Comparison of ENCODE assay signal across 10 mouse cellular contexts in the genomic region with DNA sequence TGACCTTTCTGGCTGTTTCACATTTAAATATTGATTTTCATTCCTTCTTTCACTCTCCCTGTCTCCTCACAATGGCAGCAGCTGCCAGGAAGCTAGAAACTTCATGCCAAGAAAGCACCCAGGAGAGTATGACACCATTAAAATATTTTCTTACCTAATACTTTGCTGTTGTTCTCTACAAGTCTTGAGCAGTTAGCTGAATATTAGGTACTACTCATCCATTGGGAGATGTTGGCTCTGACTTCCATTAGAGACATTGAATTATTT. TPM values are rescaled to one million over a fixed set of nuclear protein-coding genes. Genes with fewer than 3 reads are reported as not detected.
DNase-seq lines count a peak whose midpoint lies in the region; ATAC-seq lines count a peak whose summit lies in the region.
"Had no signal": no experiment of that assay in that cellular context is flagged by ENCODE, and none has a peak within 500 bp of the region (broad histone marks: within the 10 kb centered on the region; RNA-seq: fewer than 3 reads in every experiment).

No protein-coding gene starts in this region.

- no peak; the same call in 1 of the 2 replicates for ATAC-seq in hindbrain, embryonic 12.5 days (ENCODE audit: low FRiP score)
- ATAC-seq in embryonic facial prominence, embryonic 14.5 days (ENCODE audit: low read depth): 0 out of 2 replicates have a peak, but pooled peaks have one; percentile 13
- no peak for ATAC-seq in midbrain, embryonic 14.5 days (ENCODE audit: low FRiP score, low TSS enrichment)
- ATAC-seq in megakaryocyte, adult 5-6 weeks (ENCODE audit: poor library complexity, severe bottlenecking): no peak

- H3K36me3 ChIP-seq in hindbrain, embryonic 12.5 days: no peaks in the 10 kb centered on the region
- H3K36me3 ChIP-seq in hindbrain, embryonic 10.5 days: no peaks in the 10 kb centered on the region
- no peaks in the 10 kb centered on the region for H3K36me3 ChIP-seq in embryonic facial prominence, embryonic 14.5 days (ENCODE audit: control insufficient read depth, insufficient read depth, low read length)
- no peaks in the 10 kb centered on the region for H3K36me3 ChIP-seq in midbrain, embryonic 14.5 days (ENCODE audit: control insufficient read depth, insufficient read depth, low read length)

- no peak overlapping the region for H3K4me3 ChIP-seq in hindbrain, embryonic 12.5 days
- no peak overlapping the region for H3K4me3 ChIP-seq in hindbrain, embryonic 10.5 days
- H3K4me3 ChIP-seq in embryonic facial prominence, embryonic 14.5 days (ENCODE audit: low read depth, low read length): no peak overlapping the region
- H3K4me3 ChIP-seq in midbrain, embryonic 14.5 days (replicated peaks; ENCODE audit: low read depth, low read length): no peak overlapping the region

- peak overlapping the region; percentile 67 for H3K27ac ChIP-seq in hindbrain, embryonic 12.5 days
- H3K27ac ChIP-seq in hindbrain, embryonic 10.5 days: no peak overlapping the region
- H3K27ac ChIP-seq in embryonic facial prominence, embryonic 14.5 days (replicated peaks; ENCODE audit: low read depth, low read length): peak overlapping the region; percentile 71
- H3K27ac ChIP-seq in midbrain, embryonic 14.5 days (replicated peaks; ENCODE audit: low read depth, low read length): peak overlapping the region; percentile 62

- no peak overlapping the region for H3K4me2 ChIP-seq in hindbrain, embryonic 12.5 days (replicated peaks)
- H3K4me2 ChIP-seq in embryonic facial prominence, embryonic 14.5 days (ENCODE audit: low read depth, low read length): 0 out of 2 replicates have a peak overlapping the region, but pooled peaks have one; percentile 0
- no peak overlapping the region for H3K4me2 ChIP-seq in midbrain, embryonic 14.5 days (ENCODE audit: low read length)
- H3K4me2 ChIP-seq: heart, embryonic 11.5 days had no signal

- H3K9me3 ChIP-seq in hindbrain, embryonic 12.5 days (replicated peaks): 0 out of 2 replicates have a peak, but pooled peaks cover 2% of the 10 kb centered on the region
- no peaks in the 10 kb centered on the region for H3K9me3 ChIP-seq in hindbrain, embryonic 10.5 days
- H3K9me3 ChIP-seq in embryonic facial prominence, embryonic 14.5 days (ENCODE audit: control insufficient read depth, low read length): no peaks in the 10 kb centered on the region
- H3K9me3 ChIP-seq in midbrain, embryonic 14.5 days (ENCODE audit: control insufficient read depth, low read length): no peaks in the 10 kb centered on the region

- no peak overlapping the region for H3K9ac ChIP-seq in hindbrain, embryonic 12.5 days
- no peak overlapping the region for H3K9ac ChIP-seq in embryonic facial prominence, embryonic 14.5 days (ENCODE audit: low read depth, low read length)
- no peak overlapping the region for H3K9ac ChIP-seq in midbrain, embryonic 14.5 days (replicated peaks; ENCODE audit: low read length)

- peaks cover 6% of the 10 kb centered on the region; the same call in 1 of the 2 replicates for H3K4me1 ChIP-seq in hindbrain, embryonic 12.5 days
- peaks cover 10% of the 10 kb centered on the region; the same call in 1 of the 2 replicates for H3K4me1 ChIP-seq in hindbrain, embryonic 10.5 days (replicated peaks)
- peaks cover 24% of the 10 kb centered on the region for H3K4me1 ChIP-seq in embryonic facial prominence, embryonic 14.5 days (ENCODE audit: control insufficient read depth, insufficient read depth, low read length)
- peaks cover 11% of the 10 kb centered on the region for H3K4me1 ChIP-seq in midbrain, embryonic 14.5 days (ENCODE audit: control insufficient read depth, insufficient read depth, low read length)

- DNase-seq in hindbrain, embryonic 10.5 days (ENCODE audit: low spot score): no peak
- DNase-seq in Muller cell, postnatal 12 days (ENCODE audit: inconsistent ontology term): peak; percentile 28
- DNase-seq in embryonic facial prominence, embryonic 14.5 days (ENCODE audit: low spot score): no peak
- no peak for DNase-seq in midbrain, embryonic 14.5 days
- DNase-seq in spleen, adult 12 weeks (ENCODE audit: low spot score): no peak
- DNase-seq: thymus, postnatal 25 days had no signal

- no peaks in the 10 kb centered on the region for H3K27me3 ChIP-seq in hindbrain, embryonic 12.5 days
- H3K27me3 ChIP-seq in hindbrain, embryonic 10.5 days (ENCODE audit: insufficient read depth, poor library complexity, severe bottlenecking): no peaks in the 10 kb centered on the region
- no peaks in the 10 kb centered on the region for H3K27me3 ChIP-seq in embryonic facial prominence, embryonic 14.5 days (replicated peaks; ENCODE audit: control insufficient read depth, insufficient read depth, low read length)
- H3K27me3 ChIP-seq in midbrain, embryonic 14.5 days (ENCODE audit: control insufficient read depth, insufficient read depth, low read length): no peaks in the 10 kb centered on the region

RNA-seq across cellular contexts. Expression of a gene that starts 9.7 kb away (rescaled TPM):
- polyA plus RNA-seq in hindbrain, embryonic 12.5 days (2016; fragmentation: Nextera tagmentation; extraction: Ambion mirVana): 500 and 546 TPM in 2 replicates
- polyA plus RNA-seq in hindbrain, embryonic 10.5 days (2016; fragmentation: Nextera tagmentation; extraction: Ambion mirVana): 232 and 295 TPM in 2 replicates
- 858 and 931 TPM in 2 replicates for polyA plus RNA-seq in embryonic facial prominence, embryonic 14.5 days (2014; fragmentation: Nextera tagmentation; extraction: Ambion mirVana)
- 680 and 686 TPM in 2 replicates for polyA plus RNA-seq in midbrain, embryonic 14.5 days (2014; fragmentation: Nextera tagmentation; extraction: Ambion mirVana)
- not detected in 2 replicates for total RNA-seq in megakaryocyte, adult 5-6 weeks (2015)
- total RNA-seq in megakaryocyte, adult 5-6 weeks (2017): not detected in 2 replicates
- total RNA-seq: liver, adult 2 months had no signal
- polyA plus RNA-seq: liver, adult 2 months had no signal
